8 mouse cellular contexts compared by ENCODE assay signal in the genomic region with DNA sequence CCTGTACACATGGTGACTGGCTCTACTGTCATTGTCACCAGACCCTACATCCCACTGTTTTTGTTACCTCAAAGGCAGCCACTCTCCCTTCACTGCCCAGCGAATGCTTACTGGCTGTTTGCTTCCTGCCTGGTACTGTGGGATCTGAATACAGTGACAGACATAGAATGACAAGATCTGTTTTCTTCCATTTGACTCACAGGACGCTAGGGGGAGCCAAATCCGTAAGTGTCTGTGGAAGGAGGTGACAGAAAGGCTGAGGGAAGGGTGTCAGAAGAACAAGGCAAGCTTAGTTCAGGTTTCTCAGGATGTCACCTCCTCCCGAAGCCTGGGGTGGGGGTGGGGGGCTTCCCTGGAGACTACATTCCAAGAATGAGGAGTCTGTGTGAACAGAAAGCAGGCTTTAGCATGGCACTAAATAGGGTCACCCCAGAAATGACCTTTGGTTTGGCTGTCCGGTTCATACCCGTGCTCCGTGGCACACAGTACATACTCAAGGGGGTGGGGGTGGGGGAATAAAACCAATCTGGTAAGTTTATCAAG. TPM values are rescaled to one million over a fixed set of nuclear protein-coding genes. Genes with fewer than 3 reads are reported as not detected.
A peak's percentile ranks its signal among the peaks of the same experiment; 100 is the strongest.
DNase-seq lines count a peak whose midpoint lies in the region; ATAC-seq and TF ChIP-seq lines count a peak whose summit lies in the region.

No protein-coding gene starts in this region.

- H3K9ac ChIP-seq in embryonic facial prominence, embryonic 12.5 days = no peak overlapping the region
- no peak overlapping the region for H3K9ac ChIP-seq in limb, embryonic 14.5 days (ENCODE audit: low read depth, low read length, severe bottlenecking)
- H3K9ac ChIP-seq in midbrain, embryonic 16.5 days (ENCODE audit: low read depth, low read length) = no peak overlapping the region
- H3K9ac ChIP-seq in stomach, embryonic 14.5 days (replicated peaks; ENCODE audit: low read depth, low read length) = no peak overlapping the region

- H3K27me3 ChIP-seq in embryonic facial prominence, embryonic 12.5 days = no peaks in the 10 kb centered on the region
- no peaks in the 10 kb centered on the region for H3K27me3 ChIP-seq in limb, embryonic 14.5 days (ENCODE audit: control insufficient read depth, insufficient read depth, low read length)
- H3K27me3 ChIP-seq in midbrain, embryonic 16.5 days (ENCODE audit: control insufficient read depth, insufficient read depth, low read depth, low read length) = no peaks in the 10 kb centered on the region
- no peaks in the 10 kb centered on the region for H3K27me3 ChIP-seq in stomach, embryonic 14.5 days (ENCODE audit: control insufficient read depth, insufficient read depth, low read length)

- H3K27ac ChIP-seq in embryonic facial prominence, embryonic 12.5 days = 0 out of 2 replicates have a peak overlapping the region, but pooled peaks have one; percentile 2
- no peak overlapping the region for H3K27ac ChIP-seq in limb, embryonic 14.5 days (replicated peaks; ENCODE audit: low read depth, low read length)
- no peak overlapping the region for H3K27ac ChIP-seq in midbrain, embryonic 16.5 days (ENCODE audit: low read length)
- H3K27ac ChIP-seq in stomach, embryonic 14.5 days (ENCODE audit: low read length) = no peak overlapping the region

- H3K4me3 ChIP-seq in embryonic facial prominence, embryonic 12.5 days = no peak overlapping the region
- H3K4me3 ChIP-seq in limb, embryonic 14.5 days (replicated peaks; ENCODE audit: low read length) = 0 out of 2 replicates have a peak overlapping the region, but pooled peaks have one; percentile 4
- H3K4me3 ChIP-seq in midbrain, embryonic 16.5 days (ENCODE audit: low read depth, low read length) = no peak overlapping the region
- H3K4me3 ChIP-seq in stomach, embryonic 14.5 days (ENCODE audit: low read depth, low read length) = no peak overlapping the region

- H3K36me3 ChIP-seq in embryonic facial prominence, embryonic 12.5 days = no peaks in the 10 kb centered on the region
- H3K36me3 ChIP-seq in limb, embryonic 14.5 days (ENCODE audit: control insufficient read depth, insufficient read depth, low read length) = no peaks in the 10 kb centered on the region
- H3K36me3 ChIP-seq in midbrain, embryonic 16.5 days (ENCODE audit: control insufficient read depth, insufficient read depth, low read length) = no peaks in the 10 kb centered on the region
- no peaks in the 10 kb centered on the region for H3K36me3 ChIP-seq in stomach, embryonic 14.5 days (ENCODE audit: control insufficient read depth, insufficient read depth, low read length)

- TF ChIP-seq POLR2A in limb, embryonic 14.5 days (IDR thresholded peaks at IDR 0.05; ENCODE audit: borderline replicate concordance, extremely low read depth, insufficient read depth, insufficient read length) = no peak

- no peaks in the 10 kb centered on the region for H3K9me3 ChIP-seq in embryonic facial prominence, embryonic 12.5 days
- H3K9me3 ChIP-seq in limb, embryonic 14.5 days (ENCODE audit: control insufficient read depth, low read length) = no peaks in the 10 kb centered on the region
- H3K9me3 ChIP-seq in midbrain, embryonic 16.5 days (replicated peaks; ENCODE audit: control insufficient read depth, low read length, poor library complexity, severe bottlenecking) = no peaks in the 10 kb centered on the region
- H3K9me3 ChIP-seq in stomach, embryonic 14.5 days (ENCODE audit: control insufficient read depth, low read depth, low read length) = no peaks in the 10 kb centered on the region

- WGBS in embryonic facial prominence, embryonic 12.5 days = 11% methylated on average over 7 of the region's 7 CpGs
- 9% methylated on average over 7 of the region's 7 CpGs for WGBS in limb, embryonic 14.5 days
- WGBS in midbrain, embryonic 16.5 days = 22% methylated on average over 7 of the region's 7 CpGs
- WGBS in stomach, embryonic 14.5 days = 18% methylated on average over 7 of the region's 7 CpGs

- DNase-seq in CD8-positive naive resting alpha-beta T cell, adult 2 months (ENCODE audit: low read depth in 2 of 2, low spot score in 2 of 2) = peak; percentile 11 to 38
- DNase-seq in adrenal gland, postnatal 36 days = peak; percentile 75 to 80
- DNase-seq in heart, adult 8-10 months (ENCODE audit: low spot score) = peak; percentile 49
- DNase-seq in kidney, adult 9 months = peak; percentile 57
- peak; percentile 75 for DNase-seq in limb, embryonic 14.5 days (ENCODE audit: low spot score)

- no peak for ATAC-seq in embryonic facial prominence, embryonic 12.5 days (ENCODE audit: insufficient number of reproducible peaks, insufficient read depth, low FRiP score, low TSS enrichment)
- ATAC-seq in limb, embryonic 14.5 days (ENCODE audit: low FRiP score, low read depth) = peak; percentile 66
- peak; percentile 78 for ATAC-seq in midbrain, embryonic 16.5 days
- ATAC-seq in stomach, embryonic 14.5 days (ENCODE audit: insufficient number of reproducible peaks, insufficient read depth, low FRiP score, low read depth) = peak; percentile 51; the same call in 1 of the 2 replicates

- H3K4me1 ChIP-seq in embryonic facial prominence, embryonic 12.5 days = peaks cover 3% of the 10 kb centered on the region; the same call in 1 of the 2 replicates
- H3K4me1 ChIP-seq in limb, embryonic 14.5 days (ENCODE audit: control insufficient read depth, insufficient read depth, low read length) = no peaks in the 10 kb centered on the region; the same call in 1 of the 2 replicates
- peaks cover 3% of the 10 kb centered on the region; the same call in 1 of the 2 replicates for H3K4me1 ChIP-seq in midbrain, embryonic 16.5 days (ENCODE audit: control insufficient read depth, insufficient read depth, low read length)
- H3K4me1 ChIP-seq in stomach, embryonic 14.5 days (ENCODE audit: control insufficient read depth, insufficient read depth, low read length) = no peaks in the 10 kb centered on the region

- peak overlapping the region; percentile 21; the same call in 1 of the 2 replicates for H3K4me2 ChIP-seq in embryonic facial prominence, embryonic 12.5 days (replicated peaks)
- peak overlapping the region; percentile 19; the same call in 1 of the 2 replicates for H3K4me2 ChIP-seq in limb, embryonic 14.5 days (replicated peaks; ENCODE audit: low read depth, low read length, severe bottlenecking)
- peak overlapping the region; percentile 37 for H3K4me2 ChIP-seq in midbrain, embryonic 16.5 days (ENCODE audit: low read length)
- H3K4me2 ChIP-seq in stomach, embryonic 14.5 days (replicated peaks; ENCODE audit: low read depth, low read length) = no peak overlapping the region

RNA-seq across cellular contexts. Expression of gene Thbs4, which starts 43.6 kb away (rescaled TPM):
- 1 to 10 TPM; 2.6 to 3.1 TPM for total RNA-seq in adrenal gland, postnatal 36 days (2021)
- polyA plus RNA-seq in embryonic facial prominence, embryonic 12.5 days (2016; fragmentation: Nextera tagmentation; extraction: Ambion mirVana) = 13.4 and 14.5 TPM in 2 replicates
- 1 to 10 TPM; 4.5 to 7.9 (median 6.6) TPM for total RNA-seq in heart, adult 8-10 months (2022)
- polyA plus RNA-seq in limb, embryonic 14.5 days (2012; rRNA removed) = 59.9 and 70.6 TPM in 2 replicates
- polyA plus RNA-seq in limb, embryonic 14.5 days (2014; fragmentation: Nextera tagmentation; extraction: Ambion mirVana) = 32.0 and 38.3 TPM in 2 replicates
- 1.6 and 1.7 TPM in 2 replicates for polyA plus RNA-seq in midbrain, embryonic 16.5 days (2015; fragmentation: Nextera tagmentation; extraction: Ambion mirVana)
- polyA plus RNA-seq in stomach, embryonic 14.5 days (2014; fragmentation: Nextera tagmentation; extraction: Ambion mirVana) = 4.5 and 4.8 TPM in 2 replicates

Comparison
In these comparisons a context has a peak if more than half of its experiments do, and no peak if none do; other contexts are left out.
1. DNase-seq: peak in every context shown above with its lines; median percentile 78 in adrenal gland, postnatal 36 days; 75 in limb, embryonic 14.5 days; 57 in kidney, adult 9 months; 49 in heart, adult 8-10 months; 24 in CD8-positive naive resting alpha-beta T cell, adult 2 months.